Mouse (Mus musculus) myocyte (in vitro differentiated cells): ENCODE results near the gene Larp4b. TPM values are rescaled to one million over a fixed set of nuclear protein-coding genes. Genes with fewer than 3 reads are reported as not detected.

Source experiments
- H3K27me3 ChIP-seq: one replicate; pipeline ENCODE4 v1.6.1; 2011; ENCODE audit not compliant: control insufficient read depth, insufficient read depth, insufficient read length
- H3K36me3 ChIP-seq: one replicate; pipeline ENCODE4 v1.6.1; 2011; ENCODE audit not compliant: control insufficient read depth, insufficient read depth
- H3K4me2 ChIP-seq: one replicate; pipeline ENCODE4 v1.6.1; 2011; ENCODE audit warnings: low read depth, control low read depth
- H3K4me3 ChIP-seq: one replicate; pipeline ENCODE4 v1.5.1; 2011; ENCODE audit warnings: mild to moderate bottlenecking, control low read depth, moderate library complexity
- H3K79me2 ChIP-seq: one replicate; pipeline ENCODE4 v1.6.1; 2011; ENCODE audit not compliant: control insufficient read depth, insufficient read depth
- H3ac ChIP-seq: one replicate; pipeline ENCODE4 v1.6.1; 2011; ENCODE audit not compliant: control insufficient read depth, insufficient read length
- CEBPB ChIP-seq: IDR thresholded peaks from 2 replicates; pipeline ENCODE4 v1.6.1; 2011; ENCODE audit warnings: mild to moderate bottlenecking, moderate library complexity; ENCODE audit not compliant: poor library complexity, insufficient read depth, severe bottlenecking
- E2F4 ChIP-seq: IDR thresholded peaks from one replicate; pipeline ENCODE4 v1.6.1; 2011; ENCODE audit warnings: mild to moderate bottlenecking, control low read depth, moderate library complexity; ENCODE audit not compliant: insufficient read depth
- MAX ChIP-seq: IDR thresholded peaks from one replicate; pipeline ENCODE4 v1.6.1; 2011; ENCODE audit warnings: low read depth, mild to moderate bottlenecking, control low read depth
- MYOD1 ChIP-seq, 3 experiments: IDR thresholded peaks; one replicate each; pipeline ENCODE4 v1.6.1; 2011; ENCODE audit warnings: control low read depth in 2 of 3, low read depth in 2 of 3, mild to moderate bottlenecking in 2 of 3, moderate library complexity in 1 of 3; ENCODE audit not compliant: insufficient read length in 2 of 3, control insufficient read depth in 1 of 3
- MYOG ChIP-seq, 3 experiments: IDR thresholded peaks; one replicate each; pipeline ENCODE4 v1.6.1; 2011; ENCODE audit warnings: control low read depth in 2 of 3, low read depth in 2 of 3, mild to moderate bottlenecking in 2 of 3; ENCODE audit not compliant: insufficient read length in 2 of 3, control insufficient read depth in 1 of 3, insufficient read depth in 1 of 3
- POLR2A ChIP-seq: IDR thresholded peaks from one replicate; pipeline ENCODE4 v1.6.1; 2011; ENCODE audit warnings: low read depth, mild to moderate bottlenecking, control low read depth, moderate library complexity; ENCODE audit not compliant: insufficient read length
- POLR2AphosphoS2 ChIP-seq: IDR thresholded peaks from one replicate; pipeline ENCODE4 v1.6.1; 2011; ENCODE audit warnings: low read depth, control low read depth; ENCODE audit not compliant: insufficient read length
- REST ChIP-seq: IDR thresholded peaks from one replicate; pipeline ENCODE4 v1.6.1; 2011; ENCODE audit warnings: mild to moderate bottlenecking, control low read depth, moderate library complexity; ENCODE audit not compliant: insufficient read depth, insufficient read length
- SRF ChIP-seq: IDR thresholded peaks from one replicate; pipeline ENCODE4 v1.6.1; 2011; ENCODE audit warnings: low read depth; ENCODE audit not compliant: control insufficient read depth, insufficient read length
- TCF12 ChIP-seq: IDR thresholded peaks from one replicate; pipeline ENCODE4 v1.6.1; 2011; ENCODE audit warnings: mild to moderate bottlenecking, control low read depth; ENCODE audit not compliant: poor library complexity, insufficient read depth, severe bottlenecking
- TCF3 ChIP-seq: IDR thresholded peaks from one replicate; pipeline ENCODE4 v1.6.1; 2011; ENCODE audit warnings: low read depth, control low read depth; ENCODE audit not compliant: insufficient read length
- USF1 ChIP-seq: IDR thresholded peaks from one replicate; pipeline ENCODE4 v1.6.1; 2011; ENCODE audit warnings: low read depth, mild to moderate bottlenecking, control low read depth, moderate library complexity
- polyA plus RNA-seq: library from polyadenylated mRNA; unstranded; fragments of >200 nt; fragmentation: generic; extraction: Trizol; gene quantifications from one replicate; pipeline ENCODE4 v1.2.1, GENCODE M21; 2012; ENCODE audit warnings: missing spikeins

Larp4b gene
- polyA plus RNA-seq, 1 experiment: 20.3 TPM

DNA sequence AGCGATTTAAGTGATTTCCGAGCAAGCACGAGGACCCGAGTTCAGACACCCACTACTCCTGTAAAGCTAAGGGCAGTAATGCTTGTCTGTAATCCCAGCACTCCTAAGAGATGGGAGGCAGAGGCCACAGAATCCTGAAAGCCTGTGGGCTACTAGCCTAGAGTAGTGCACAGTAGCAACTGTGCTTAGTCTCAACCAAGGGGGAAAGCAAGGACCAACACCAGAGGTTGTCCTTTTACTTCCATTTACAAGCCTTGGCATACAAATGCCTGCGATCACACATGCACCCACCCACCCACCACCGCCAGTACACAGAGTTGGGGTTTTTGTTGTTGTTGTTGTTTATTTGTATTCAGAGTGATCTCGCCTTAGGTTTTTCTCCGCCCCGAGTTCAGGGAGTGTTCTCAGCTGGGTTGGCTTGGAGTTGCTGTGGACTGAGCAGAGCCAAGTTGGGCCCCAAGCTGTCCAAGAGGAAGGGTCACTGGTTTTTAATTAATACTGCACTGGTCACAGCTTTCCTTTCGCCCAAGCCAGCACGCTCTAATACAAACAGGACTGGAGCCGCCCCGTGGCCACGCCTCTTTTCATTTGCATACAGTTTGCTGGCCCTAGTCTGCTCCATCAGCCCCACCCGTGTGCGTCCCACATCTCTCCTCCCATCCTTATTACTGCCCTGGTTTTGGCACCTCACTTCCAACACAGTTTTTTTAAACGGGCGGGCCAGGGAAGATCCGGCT is 105.2 kb downstream of the Larp4b start:
- Histone ChIP-seq H3K27me3 (no peaks in the 10 kb centered on the region), H3K36me3 (no peaks in the 10 kb centered on the region), H3K4me3 (no peak overlapping the region), H3K79me2 (no peaks in the 10 kb centered on the region), H3K4me2 (peak overlapping the region; percentile 55), H3ac (no peak overlapping the region)
- no peak for TF ChIP-seq MYOG (IDR thresholded peaks at IDR 0.05; ENCODE audit: control insufficient read depth in 1 of 3, insufficient read depth in 1 of 3, insufficient read length in 2 of 3, low read depth in 2 of 3)
- no peak for TF ChIP-seq MYOD1 (IDR thresholded peaks at IDR 0.05; ENCODE audit: control insufficient read depth in 1 of 3, insufficient read length in 2 of 3, low read depth in 2 of 3)
- no peak for TF ChIP-seq POLR2A
- TF ChIP-seq TCF3: no peak
- TF ChIP-seq POLR2AphosphoS2: no peak
- no peak for TF ChIP-seq CEBPB
- TF ChIP-seq E2F4: no peak
- TF ChIP-seq REST: no peak
- no peak for TF ChIP-seq MAX
- no peak for TF ChIP-seq USF1
- no peak for TF ChIP-seq SRF
- TF ChIP-seq TCF12: no peak

DNA sequence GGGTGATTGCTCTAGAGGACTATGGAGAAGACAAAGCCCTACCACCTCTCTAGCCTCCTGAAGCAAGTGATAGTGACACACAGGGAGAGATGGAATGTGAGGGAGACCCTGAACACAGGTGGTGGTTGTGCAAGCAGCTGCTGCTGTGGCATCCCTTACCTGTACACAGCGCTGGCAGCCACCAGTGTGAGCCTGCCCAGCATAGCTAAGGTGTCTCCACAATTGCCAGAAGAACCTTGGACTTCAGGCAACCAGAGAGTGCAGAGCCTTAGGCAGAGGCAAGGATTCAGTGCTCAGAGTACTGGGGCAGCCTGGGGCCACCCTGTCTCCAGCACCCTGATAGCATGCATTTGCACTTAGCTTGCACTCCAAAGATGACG is 105.8 kb downstream of the Larp4b start:
- no peak overlapping the region for H3ac ChIP-seq
- no peaks in the 10 kb centered on the region for H3K27me3 ChIP-seq
- no peaks in the 10 kb centered on the region for H3K36me3 ChIP-seq
- H3K4me3 ChIP-seq: no peak overlapping the region
- TF ChIP-seq MYOG (IDR thresholded peaks at IDR 0.05; ENCODE audit: control insufficient read depth in 1 of 3, insufficient read depth in 1 of 3, insufficient read length in 2 of 3, low read depth in 2 of 3) (no peak), MYOD1 (IDR thresholded peaks at IDR 0.05; ENCODE audit: control insufficient read depth in 1 of 3, insufficient read length in 2 of 3, low read depth in 2 of 3) (no peak)
- H3K4me2 ChIP-seq: peak overlapping the region; percentile 32
- H3K79me2 ChIP-seq: no peaks in the 10 kb centered on the region

- H3K79me2 ChIP-seq: no peaks in the 10 kb centered on the region
- no peaks in the 10 kb centered on the region for H3K27me3 ChIP-seq
- no peaks in the 10 kb centered on the region for H3K36me3 ChIP-seq
- no peak overlapping the region for H3K4me3 ChIP-seq
- H3ac ChIP-seq: no peak overlapping the region
- H3K4me2 ChIP-seq: no peak overlapping the region
- 0 out of 2 replicates have a peak, but pooled peaks have one; percentile 11 for TF ChIP-seq CEBPB
- no peak for TF ChIP-seq E2F4
- TF ChIP-seq MYOD1 (IDR thresholded peaks at IDR 0.05; ENCODE audit: control insufficient read depth in 1 of 3, insufficient read length in 2 of 3, low read depth in 2 of 3): no peak
These were observed 129.2 kb downstream of the Larp4b start for GRCm38 (mm10) chr13:9222761-9223405.

Other genes with a start within 250 kb of the Larp4b start
- gene Wdr37, start 222.0 kb upstream of the Larp4b start, polyA plus RNA-seq: 6.5 TPM
- 23.6 TPM for gene Idi1, start 208.4 kb upstream of the Larp4b start, polyA plus RNA-seq
- 0.08 TPM for gene Gm9745, start 145.7 kb upstream of the Larp4b start, polyA plus RNA-seq
- 0.13 TPM for gene Idi2, start 141.0 kb upstream of the Larp4b start, polyA plus RNA-seq
- 27.0 TPM for gene Gtpbp4, start 97.8 kb upstream of the Larp4b start, polyA plus RNA-seq
- 17.8 TPM for gene Dip2c, start 182.6 kb downstream of the Larp4b start, polyA plus RNA-seq